Mouse (Mus musculus): ENCODE results near the gene Gm20696.

Gene Gm20696

DNA sequence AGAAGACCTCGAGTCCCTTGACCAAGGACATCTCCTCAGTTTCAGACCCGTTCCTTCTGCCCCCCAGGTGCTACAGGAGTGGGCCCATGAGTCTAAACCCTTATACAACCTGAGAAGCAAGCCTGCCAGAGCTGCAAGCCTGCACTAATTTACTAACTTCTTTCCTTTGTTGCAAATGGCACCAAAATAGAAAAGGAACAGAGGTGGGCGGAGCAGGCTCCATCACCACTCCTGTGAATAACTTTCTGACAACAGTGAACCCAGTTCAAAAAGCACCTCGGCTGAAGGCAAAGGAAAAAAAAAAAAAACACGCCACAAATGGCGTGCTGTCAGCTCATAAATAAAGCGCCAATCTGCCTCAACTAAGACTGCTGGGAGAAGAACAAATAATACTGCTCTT lies 225.5 kb downstream of the Gm20696 start:
- peak; percentile 76 for ATAC-seq (ENCODE audit: low TSS enrichment)

- no peak; the same call in 1 of the 2 replicates for ATAC-seq (ENCODE audit: low TSS enrichment)
Measured at GRCm38 (mm10) chr6:99440606-99441005, 226.0 kb downstream of the Gm20696 start.

- no peak for ATAC-seq (ENCODE audit: low TSS enrichment)
Measured at GRCm38 (mm10) chr6:99439878-99440361, 226.7 kb downstream of the Gm20696 start.

- no peak for ATAC-seq (ENCODE audit: low TSS enrichment)
Measured at GRCm38 (mm10) chr6:99439214-99439877, 227.3 kb downstream of the Gm20696 start.

DNA sequence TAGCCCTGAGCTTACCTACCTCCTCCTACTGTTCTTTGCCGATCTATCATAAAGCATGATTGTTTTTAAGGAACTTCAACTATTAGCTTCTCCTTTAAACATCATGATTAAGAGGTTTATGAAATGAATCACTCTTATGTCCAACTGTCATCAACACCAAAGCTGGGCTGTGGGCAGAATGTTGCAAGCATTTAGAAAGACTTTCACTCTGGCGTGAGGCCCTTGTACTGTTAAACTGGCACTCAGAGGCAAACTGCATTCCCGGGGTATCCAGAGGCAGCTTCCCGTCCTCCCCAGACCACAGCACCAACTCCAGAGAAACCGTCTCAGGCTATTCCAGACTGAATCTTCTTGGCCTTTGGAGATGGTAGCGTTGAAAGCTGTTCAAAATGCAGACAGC lies 230.2 kb downstream of the Gm20696 start:
- no peak for ATAC-seq (ENCODE audit: low TSS enrichment)

GRCm38 (mm10) chr6:99435140-99435539 lies 231.5 kb downstream of the Gm20696 start:
- ATAC-seq (ENCODE audit: low TSS enrichment): no peak

- no peak for ATAC-seq (ENCODE audit: low TSS enrichment)
Measured at GRCm38 (mm10) chr6:99433006-99433405, 233.6 kb downstream of the Gm20696 start.

- ATAC-seq (ENCODE audit: low TSS enrichment): no peak
Measured at GRCm38 (mm10) chr6:99431941-99432340, 234.7 kb downstream of the Gm20696 start.

GRCm38 (mm10) chr6:99430560-99430959 lies 236.0 kb downstream of the Gm20696 start:
- no peak for ATAC-seq (ENCODE audit: low TSS enrichment)

- no peak for ATAC-seq (ENCODE audit: low TSS enrichment)
Measured at GRCm38 (mm10) chr6:99429378-99430131, 237.0 kb downstream of the Gm20696 start.

GRCm38 (mm10) chr6:99428961-99429360 lies 237.6 kb downstream of the Gm20696 start:
- ATAC-seq (ENCODE audit: low TSS enrichment): no peak

DNA sequence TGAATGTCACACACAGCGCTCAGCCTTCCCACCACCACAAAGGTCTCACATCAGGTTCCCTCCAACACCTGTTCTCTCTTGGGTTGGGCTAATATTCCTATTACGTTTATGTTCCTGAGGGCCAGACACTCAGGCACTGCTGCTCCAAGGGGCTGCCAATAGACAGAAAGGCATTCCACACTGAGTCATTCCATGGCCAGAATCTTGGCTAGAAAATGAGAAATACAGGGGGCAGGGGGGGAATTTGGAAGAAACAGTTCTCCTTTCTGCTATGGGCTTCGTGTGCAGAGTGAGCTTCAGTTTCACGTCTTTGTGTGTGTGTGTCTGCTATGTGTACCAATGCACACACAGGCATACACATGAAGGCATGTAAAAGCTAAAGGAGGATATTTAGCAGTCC lies 239.3 kb downstream of the Gm20696 start:
- ATAC-seq (ENCODE audit: low TSS enrichment): no peak

- ATAC-seq (ENCODE audit: low TSS enrichment): no peak
Measured at GRCm38 (mm10) chr6:99425044-99425443, 241.6 kb downstream of the Gm20696 start.

- ATAC-seq (ENCODE audit: low TSS enrichment): peak; percentile 54
Measured at GRCm38 (mm10) chr6:99420666-99421065, 245.9 kb downstream of the Gm20696 start.

DNA sequence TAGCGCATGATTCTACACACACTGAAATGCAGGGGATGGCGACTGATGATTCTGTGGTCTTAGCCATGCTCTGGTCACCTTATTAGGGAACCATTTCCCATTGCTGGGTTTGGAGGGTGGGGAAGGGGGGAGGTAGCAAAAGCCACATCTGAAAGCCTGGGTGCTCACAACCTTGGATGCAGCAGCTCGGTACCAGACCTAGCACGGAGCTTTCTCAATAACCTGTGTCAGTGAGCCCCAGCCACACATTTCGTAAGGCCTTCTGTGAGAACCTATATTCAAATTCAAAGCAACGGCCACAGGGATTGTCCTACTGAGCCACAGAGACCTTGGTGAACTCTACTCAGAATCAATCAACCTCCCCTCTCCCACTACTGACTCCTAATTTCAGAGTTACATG lies 254.0 kb downstream of the Gm20696 start:
- no peak for ATAC-seq (ENCODE audit: low TSS enrichment)

DNA sequence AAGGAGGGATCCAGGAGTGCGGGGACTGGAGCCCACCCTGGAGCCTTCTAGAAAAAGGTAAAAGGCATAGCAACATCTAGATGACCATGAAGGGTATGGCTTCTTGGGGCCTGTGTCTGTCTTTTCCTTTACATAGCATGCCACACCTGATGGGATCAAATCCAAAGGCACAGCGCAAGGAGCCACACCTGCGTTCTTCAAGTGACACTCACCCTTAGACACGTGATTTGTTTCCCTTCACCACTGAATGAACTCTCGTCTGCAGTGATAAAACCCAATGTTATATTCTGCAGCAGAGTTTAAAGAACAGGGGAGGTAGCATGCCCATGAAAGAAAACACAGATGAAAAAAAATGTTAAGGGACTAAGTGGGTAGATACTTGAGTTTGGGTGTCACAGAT lies 257.0 kb downstream of the Gm20696 start:
- no peak for ATAC-seq (ENCODE audit: low TSS enrichment)

DNA sequence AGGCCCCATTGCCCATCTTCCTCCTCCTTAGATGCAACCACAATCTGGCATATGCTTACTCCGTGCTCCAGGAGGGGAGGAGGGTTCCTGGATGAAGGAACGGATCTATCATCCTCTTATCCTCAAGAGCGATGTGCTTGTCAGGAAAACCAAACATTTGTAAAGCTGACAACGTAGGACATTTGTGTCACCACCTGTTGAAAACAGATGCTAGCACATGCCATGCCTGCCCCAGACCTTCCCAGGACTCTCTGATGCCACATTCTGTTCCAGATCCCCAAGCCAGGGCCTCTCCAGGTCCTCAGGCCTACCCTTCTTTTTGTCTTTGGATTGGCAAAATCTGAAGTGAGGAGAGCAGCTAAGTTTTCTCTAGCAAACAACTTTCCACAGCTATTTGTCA lies 257.7 kb downstream of the Gm20696 start:
- no peak for ATAC-seq (ENCODE audit: low TSS enrichment)

DNA sequence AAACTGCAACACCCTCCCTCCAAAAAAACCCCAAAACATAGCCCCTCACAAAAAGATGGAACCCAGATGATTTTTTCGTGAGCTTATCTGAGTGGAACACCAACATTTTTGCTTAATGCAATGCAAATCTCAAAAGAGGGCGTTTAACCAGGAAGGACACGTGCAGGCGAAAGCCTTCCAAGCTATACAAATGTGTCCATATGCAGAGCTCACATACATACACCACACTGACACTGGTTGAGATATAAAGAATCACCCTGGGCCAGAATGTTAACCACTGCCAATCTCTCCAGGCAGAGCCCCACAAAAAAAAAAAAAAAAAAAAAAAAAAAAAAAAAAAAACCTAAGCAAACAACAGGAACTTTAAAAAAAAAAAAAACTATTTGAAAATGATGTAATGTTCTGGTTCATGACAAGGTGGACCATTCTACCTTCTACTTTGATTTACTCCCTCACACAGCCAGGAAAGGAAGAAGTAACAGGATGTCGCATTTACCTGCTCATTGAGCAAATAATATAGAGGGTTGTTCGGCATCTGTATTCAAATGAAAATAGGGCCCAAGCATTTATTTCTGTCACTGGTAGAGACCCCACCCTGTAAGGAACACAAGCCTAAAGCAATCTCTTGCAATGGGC lies 262.7 kb downstream of the Gm20696 start:
- no peak for ATAC-seq (ENCODE audit: low TSS enrichment)

DNA sequence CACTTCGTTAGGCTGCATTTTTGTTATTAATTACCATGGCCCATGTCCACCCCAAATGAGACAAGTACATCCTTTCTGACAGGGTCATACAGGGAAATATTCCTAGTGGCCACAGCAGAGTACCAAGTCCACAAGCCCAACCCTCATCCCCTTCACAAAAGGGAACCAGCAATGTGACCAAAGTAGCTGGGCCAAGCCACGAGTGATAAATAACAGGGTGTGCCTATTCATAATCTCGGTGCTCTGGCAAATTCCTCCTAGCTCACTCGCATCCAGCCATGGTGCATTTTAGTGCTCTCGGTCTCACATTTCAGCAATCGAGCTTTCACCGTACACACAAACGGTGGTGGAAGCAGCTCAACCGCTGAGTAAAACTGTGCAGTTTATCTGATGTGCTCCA lies 263.7 kb downstream of the Gm20696 start:
- ATAC-seq (ENCODE audit: low TSS enrichment): no peak

DNA sequence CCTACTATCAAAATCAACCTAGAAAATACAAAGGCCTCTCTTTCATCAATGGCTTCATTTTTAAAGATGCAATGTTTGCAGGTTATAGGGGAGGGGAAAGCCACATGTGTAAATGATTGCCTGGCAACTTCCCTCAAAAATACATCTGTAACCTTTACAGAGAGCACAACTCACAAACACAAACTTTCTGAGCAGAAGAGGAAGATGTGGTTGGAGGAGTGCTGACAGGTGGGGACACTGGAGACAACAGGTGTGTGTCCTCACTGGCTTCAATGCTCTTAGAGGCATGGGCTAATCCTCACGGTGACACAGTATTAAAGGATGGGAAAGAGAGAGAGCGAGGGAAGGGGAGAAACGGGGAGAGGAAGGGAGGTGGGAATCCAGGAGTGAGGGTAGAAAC lies 264.2 kb downstream of the Gm20696 start:
- no peak for ATAC-seq (ENCODE audit: low TSS enrichment)

- no peak for ATAC-seq (ENCODE audit: low TSS enrichment)
Measured at GRCm38 (mm10) chr6:99401801-99402200, 264.8 kb downstream of the Gm20696 start.

DNA sequence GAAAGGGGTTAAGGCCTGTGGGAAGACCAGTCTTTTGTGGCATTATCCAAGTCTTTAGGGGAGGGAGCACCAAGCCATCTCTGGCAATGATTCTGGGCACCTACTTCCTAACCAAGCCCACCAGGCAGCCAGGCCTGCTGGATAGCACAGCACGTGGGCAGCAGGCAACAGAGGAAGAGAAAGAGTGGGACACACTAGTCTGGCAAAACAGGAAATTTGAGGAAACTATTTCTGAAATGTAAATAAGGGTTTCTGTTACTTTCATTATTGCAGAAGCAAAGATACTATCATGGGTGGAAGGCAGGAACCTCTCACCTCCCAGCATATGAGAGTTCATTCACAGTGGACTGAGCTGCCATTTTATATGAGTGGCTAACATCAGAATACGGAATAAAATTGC lies 265.4 kb downstream of the Gm20696 start:
- 0 out of 2 replicates have a peak, but pooled peaks have one; percentile 15 for ATAC-seq (ENCODE audit: low TSS enrichment)

DNA sequence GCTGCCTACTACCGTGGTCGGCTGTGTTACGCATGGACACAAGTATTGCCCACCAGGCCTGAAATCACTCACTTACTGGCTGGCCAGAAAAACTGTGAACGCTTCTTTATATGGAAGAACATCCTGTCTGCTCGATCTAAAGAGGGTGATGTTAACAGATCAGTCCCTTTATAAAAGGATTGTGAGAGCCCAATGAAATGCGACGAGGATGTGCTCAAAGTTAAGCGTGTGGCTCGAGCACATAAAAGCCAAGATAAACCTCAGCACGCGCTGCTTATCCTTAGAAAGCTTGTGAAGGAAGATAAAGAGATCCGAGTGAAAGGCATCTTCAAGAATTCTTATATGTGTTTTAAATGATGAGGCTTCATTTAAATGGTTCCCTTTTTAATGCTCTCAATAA lies 270.9 kb downstream of the Gm20696 start:
- ATAC-seq (ENCODE audit: low TSS enrichment): no peak
